Mouse (Mus musculus): ENCODE measurements around the gene Serpine2.

The Serpine2 gene

DNA sequence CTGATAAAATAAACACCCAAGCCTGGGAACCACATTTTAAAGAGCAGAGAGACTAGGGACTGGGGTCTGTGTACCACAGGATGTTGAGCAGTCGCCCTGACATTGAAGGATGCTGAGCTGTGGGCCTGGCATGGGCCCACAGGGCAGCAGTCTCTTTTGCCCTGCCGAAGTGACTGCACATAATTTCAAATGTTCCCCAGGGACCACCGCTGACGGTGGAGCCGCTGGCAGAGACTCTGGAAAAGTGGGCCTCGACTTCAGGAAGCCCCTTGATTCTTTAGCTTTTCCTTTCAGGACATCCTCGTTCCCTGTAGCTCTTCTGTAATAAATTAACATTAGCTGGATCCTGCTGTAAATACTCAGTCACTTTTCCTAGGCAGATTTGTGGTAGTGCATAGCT is 103.8 kb downstream of the Serpine2 start:
- DNase-seq (ENCODE audit: low read depth, low spot score), result no peak

DNA sequence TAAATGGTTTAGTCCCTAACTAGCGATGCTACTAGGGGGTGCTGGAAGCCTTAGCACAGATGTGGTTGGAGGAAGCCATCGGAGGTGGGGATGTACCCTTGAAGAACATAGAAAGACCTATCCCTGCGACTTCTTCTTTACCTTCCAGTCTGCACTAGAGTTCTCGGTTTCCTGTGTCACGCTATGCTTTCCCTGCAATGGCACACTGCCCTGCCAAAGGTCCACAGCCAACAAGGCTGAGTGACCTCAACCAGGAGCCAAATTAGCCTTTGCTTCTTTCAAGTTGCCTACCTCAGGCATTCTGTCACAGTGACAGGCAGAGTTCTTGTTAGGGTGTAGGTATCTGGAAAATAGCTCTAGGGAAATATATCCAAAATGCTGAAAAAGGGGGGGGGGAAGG is 104.6 kb downstream of the Serpine2 start:
- no peak for DNase-seq (ENCODE audit: low read depth, low spot score)

DNA sequence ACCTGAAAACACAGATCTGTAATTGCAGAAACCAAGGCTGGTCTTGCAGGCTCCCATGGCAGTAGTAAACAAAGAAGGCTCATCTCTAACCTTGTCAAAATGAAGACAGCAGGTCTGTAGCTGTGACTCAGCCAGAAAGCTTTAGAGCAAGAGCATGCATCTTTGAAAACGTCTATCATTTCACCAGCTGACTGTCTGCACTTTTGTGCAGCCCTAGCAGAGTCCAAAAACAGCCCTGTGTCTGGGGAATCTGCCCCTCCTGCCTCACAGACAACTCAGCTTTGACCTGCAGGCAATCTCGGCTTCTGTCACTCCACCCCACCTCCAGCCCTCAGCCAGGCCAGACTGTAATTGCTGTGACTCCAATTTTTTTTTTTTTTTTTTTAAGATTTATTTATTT is 105.6 kb downstream of the Serpine2 start:
- no peak for DNase-seq (ENCODE audit: low read depth, low spot score)

DNA sequence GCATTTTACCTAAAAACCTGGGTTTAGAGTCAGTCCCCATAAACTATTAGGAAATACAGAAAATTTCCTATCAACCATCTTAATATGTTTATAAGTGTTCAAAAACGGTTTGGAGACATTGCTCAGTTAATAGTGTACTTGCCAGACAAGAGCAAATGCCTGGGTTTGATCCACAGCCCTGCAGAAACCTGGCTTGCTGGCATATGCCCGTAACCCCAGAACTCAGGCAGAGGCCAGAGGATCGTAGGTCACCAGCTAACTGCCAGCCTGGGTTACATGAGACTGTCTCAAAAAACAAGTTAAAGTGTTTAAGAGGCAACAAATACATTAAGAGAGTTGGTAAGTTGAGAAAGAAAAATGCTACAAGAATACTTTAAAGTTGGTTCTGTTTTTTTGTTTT is 106.0 kb downstream of the Serpine2 start:
- no peak for DNase-seq (ENCODE audit: low read depth, low spot score)

DNA sequence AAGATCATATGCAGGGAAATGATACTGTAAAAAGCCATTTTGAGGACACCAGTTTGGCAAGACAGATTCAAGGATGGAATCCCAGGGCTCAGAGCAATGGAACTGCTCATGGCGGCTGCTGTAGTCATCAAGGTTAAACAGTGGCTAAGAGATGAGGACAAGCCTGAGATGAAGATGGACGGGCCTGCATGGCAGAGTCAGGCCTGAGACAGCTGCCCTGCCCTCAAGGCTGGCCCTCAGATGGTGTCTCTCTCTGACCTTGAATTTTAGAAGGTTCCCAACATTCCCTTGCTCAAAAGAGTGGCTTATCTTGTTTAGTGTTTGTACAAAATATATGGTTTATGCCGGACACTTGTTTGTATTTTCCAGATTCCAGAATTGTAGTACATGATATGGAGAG is 107.5 kb downstream of the Serpine2 start:
- no peak for DNase-seq (ENCODE audit: low read depth, low spot score)

DNA sequence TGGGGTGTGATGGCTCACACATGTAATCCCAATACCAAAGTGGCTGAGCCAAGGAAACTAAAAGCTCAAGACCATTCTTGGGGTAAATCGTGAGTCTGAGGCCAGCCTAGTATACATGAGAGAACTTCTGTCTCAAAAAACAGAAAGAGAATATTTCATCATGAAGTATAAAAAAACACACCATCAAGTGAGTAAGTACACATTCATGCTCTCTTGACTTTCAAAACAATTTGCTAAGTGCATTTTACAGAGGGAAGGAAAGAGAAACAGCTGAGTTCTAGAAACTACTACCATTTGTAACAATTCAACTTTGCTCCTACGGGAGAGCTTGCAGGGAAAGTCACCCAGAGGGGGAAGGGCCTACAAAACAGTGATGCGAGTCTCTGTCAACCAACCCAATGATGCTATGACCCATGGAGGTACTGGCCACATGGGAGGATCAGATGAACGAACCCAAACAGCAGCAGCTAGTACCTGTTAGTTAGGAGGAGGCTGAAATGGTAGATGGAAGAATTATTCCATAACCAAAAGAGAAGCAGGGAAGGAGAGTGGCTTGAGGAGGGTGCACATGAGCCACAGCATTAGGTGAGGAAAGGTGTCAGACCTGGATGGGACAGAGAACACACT is 108.2 kb downstream of the Serpine2 start:
- no peak for DNase-seq (ENCODE audit: low read depth, low spot score)

DNA sequence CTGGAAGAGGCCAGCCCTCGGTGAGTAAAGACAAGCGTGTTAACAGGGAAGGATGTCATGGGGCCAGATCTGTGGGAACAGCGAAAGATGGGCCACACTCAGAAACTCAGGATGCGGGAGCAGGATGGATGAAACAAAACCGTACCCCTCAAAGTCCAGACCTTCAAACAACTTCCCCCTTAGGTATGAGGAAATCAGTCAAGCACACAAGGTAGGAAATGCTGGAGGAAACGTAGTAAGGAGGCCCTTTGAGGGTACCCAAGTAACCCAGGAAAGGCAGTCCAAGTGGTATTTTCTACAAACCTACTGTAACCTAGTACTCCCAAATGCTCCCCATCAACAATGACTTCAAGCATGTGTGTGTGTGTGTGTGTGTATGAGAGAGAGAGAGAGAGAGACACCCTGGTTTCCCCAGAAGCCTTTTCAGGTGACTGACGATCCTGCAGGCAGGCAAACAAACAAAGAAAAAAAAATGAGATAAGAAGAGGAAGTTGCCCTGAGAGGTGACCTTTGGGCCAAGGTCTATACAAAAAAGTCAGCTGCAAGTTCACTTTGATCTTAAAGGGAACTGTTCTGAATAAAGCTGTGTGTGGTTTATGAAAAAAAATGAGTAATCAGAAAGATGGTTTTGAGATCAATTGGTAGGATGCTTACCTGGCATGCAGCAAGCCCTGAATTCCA is 108.8 kb downstream of the Serpine2 start:
- peak; percentile 65 for DNase-seq (ENCODE audit: low read depth, low spot score)

DNA sequence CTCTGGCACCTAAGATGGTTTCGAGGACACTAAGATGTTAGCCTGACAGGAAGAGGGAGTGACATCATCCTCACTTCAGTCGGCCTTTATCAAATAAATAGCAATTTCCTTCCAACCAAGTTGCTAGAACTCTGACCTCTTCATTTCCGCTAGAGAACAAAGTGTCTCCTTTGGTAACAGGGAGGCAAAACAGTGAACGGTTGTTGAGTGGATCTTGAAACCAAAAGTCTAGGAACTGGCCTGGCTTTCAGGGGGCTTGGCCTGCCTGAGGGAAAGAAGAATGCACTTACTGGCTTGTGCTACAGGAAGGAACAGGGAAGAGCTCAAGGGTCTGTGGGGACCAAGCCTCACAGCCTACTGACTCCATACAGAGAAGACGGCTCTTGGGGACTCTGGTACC is 109.8 kb downstream of the Serpine2 start:
- DNase-seq (ENCODE audit: low read depth, low spot score), result peak; percentile 68

DNA sequence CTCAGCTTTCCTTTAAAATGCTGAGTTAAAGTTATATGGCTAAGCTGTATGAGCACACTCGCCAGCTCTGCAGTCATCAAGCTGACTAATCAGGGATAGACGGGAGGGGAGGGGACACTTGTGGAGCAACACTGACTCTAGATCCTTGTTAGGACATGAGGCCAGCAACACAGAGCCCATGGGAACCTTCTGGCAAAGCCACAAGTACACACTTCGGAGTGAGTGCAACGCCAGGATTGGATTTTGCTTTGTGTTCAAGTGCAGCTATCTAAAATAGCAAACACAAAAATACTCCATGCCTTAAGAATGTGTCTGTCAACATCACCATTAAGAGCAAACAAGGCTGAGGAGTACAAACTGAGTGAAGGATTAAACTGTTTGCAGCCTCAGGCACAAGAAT is 114.9 kb downstream of the Serpine2 start:
- DNase-seq (ENCODE audit: low read depth, low spot score), result no peak
